Mouse (Mus musculus) CD8-positive naive resting alpha-beta T cell, adult 57 days (primary cell): Measurements from ENCODE around the gene Hoxb4. TPM values are rescaled to one million over a fixed set of nuclear protein-coding genes. Genes with fewer than 3 reads are reported as not detected.

Experiments used
- total RNA-seq: library from RNA; stranded (reverse); gene quantifications from one replicate; pipeline ENCODE4 v1.2.4, GENCODE M21; 2023

The Hoxb4 gene
- 1.2 TPM for total RNA-seq

GRCm38 (mm10) chr11:96317608-96318367 is at the start of gene Hoxb4:
Gene Hoxb4 (plus strand): TSS chr11:96318267.

GRCm38 (mm10) chr11:96270996-96271540 is 47.0 kb upstream of the Hoxb4 start, which contains the start of gene Hoxb9:
Gene Hoxb9 (plus strand): TSS chr11:96271457.

GRCm38 (mm10) chr11:96281855-96282570 is 36.1 kb upstream of the Hoxb4 start, which contains the start of gene Hoxb8:
Gene Hoxb8 (plus strand): TSS chr11:96281905.

GRCm38 (mm10) chr11:96285771-96286738 is 32.0 kb upstream of the Hoxb4 start, which contains the start of gene Hoxb7:
Gene Hoxb7 (plus strand): TSS chr11:96286623.

GRCm38 (mm10) chr11:96291681-96292564 is 26.1 kb upstream of the Hoxb4 start, which contains the start of gene Hoxb6:
Gene Hoxb6 (plus strand): TSS chr11:96292476.

GRCm38 (mm10) chr11:96303151-96304099 is 14.6 kb upstream of the Hoxb4 start, which contains the start of gene Hoxb5:
Gene Hoxb5 (plus strand): TSS chr11:96303336.

GRCm38 (mm10) chr11:96323154-96323553 is 5.1 kb downstream of the Hoxb4 start, which contains the start of gene Hoxb3:
Gene Hoxb3 (plus strand): TSS chr11:96323326.

GRCm38 (mm10) chr11:96350341-96350624 is 32.2 kb downstream of the Hoxb4 start, which contains the start of gene Hoxb2:
Gene Hoxb2 (plus strand): TSS chr11:96350525.

GRCm38 (mm10) chr11:96365441-96366091 is 47.5 kb downstream of the Hoxb4 start, which contains the start of gene Hoxb1:
Gene Hoxb1 (plus strand): TSS chr11:96365752.

Other genes starting within 250 kb of the Hoxb4 start
- 107 TPM for gene Atp5g1, start 242.6 kb upstream of the Hoxb4 start, total RNA-seq
- not detected for gene Calcoco2, start 206.3 kb upstream of the Hoxb4 start, total RNA-seq
- gene Ttll6, start 184.5 kb upstream of the Hoxb4 start, total RNA-seq: not detected
- not detected for gene Hoxb13, start 124.0 kb upstream of the Hoxb4 start, total RNA-seq
- not detected for gene Hoxb9, start 46.8 kb upstream of the Hoxb4 start, total RNA-seq
- gene Hoxb8, start 36.4 kb upstream of the Hoxb4 start, total RNA-seq: not detected
- gene Hoxb7, start 31.6 kb upstream of the Hoxb4 start, total RNA-seq: not detected
- gene Hoxb6, start 25.8 kb upstream of the Hoxb4 start, total RNA-seq: not detected
- not detected for gene Hoxb5, start 14.9 kb upstream of the Hoxb4 start, total RNA-seq
- gene Hoxb3, start 5.1 kb downstream of the Hoxb4 start, total RNA-seq: not detected
- gene Hoxb2, start 32.3 kb downstream of the Hoxb4 start, total RNA-seq: not detected
- not detected for gene Hoxb1, start 47.5 kb downstream of the Hoxb4 start, total RNA-seq
- gene Skap1, start 146.3 kb downstream of the Hoxb4 start, total RNA-seq: 378 TPM